Mouse (Mus musculus): ENCODE measurements around the gene Ttc29. TPM values are rescaled to one million over a fixed set of nuclear protein-coding genes. Genes with fewer than 3 reads are reported as not detected.

Gene Ttc29
- polyA plus RNA-seq, 1 experiment from 2014 or later = not detected

DNA sequence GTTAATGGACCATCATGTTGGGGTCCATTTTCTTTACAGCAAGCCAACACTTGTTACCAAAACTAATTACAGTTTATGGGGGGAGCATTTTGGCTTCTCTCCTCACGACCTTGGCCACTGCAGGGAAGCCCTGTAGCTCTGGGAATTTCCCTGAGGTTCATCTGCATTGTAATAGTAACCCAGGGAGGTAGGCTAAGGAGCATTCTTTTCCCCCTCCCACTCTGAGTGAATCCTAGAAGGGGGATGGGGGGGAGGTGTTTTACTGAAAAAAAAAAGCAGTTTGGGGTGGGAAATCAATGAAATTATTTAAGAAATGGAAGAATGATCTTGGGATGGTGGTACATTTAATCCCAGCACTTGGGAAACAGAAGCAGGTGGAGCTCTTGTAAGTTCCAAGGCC, 210.8 kb downstream of the Ttc29 start:
- Histone ChIP-seq H3K4me3 (ENCODE audit: inconsistent target) (no peak overlapping the region), H3K79me2 (ENCODE audit: inconsistent target) (no peaks in the 10 kb centered on the region), H3K27ac (no peak overlapping the region), H3K36me3 (ENCODE audit: inconsistent target) (no peaks in the 10 kb centered on the region)
- WGBS (ENCODE audit: missing documents) = 4% methylated on average over 1 of the region's 1 CpGs

DNA sequence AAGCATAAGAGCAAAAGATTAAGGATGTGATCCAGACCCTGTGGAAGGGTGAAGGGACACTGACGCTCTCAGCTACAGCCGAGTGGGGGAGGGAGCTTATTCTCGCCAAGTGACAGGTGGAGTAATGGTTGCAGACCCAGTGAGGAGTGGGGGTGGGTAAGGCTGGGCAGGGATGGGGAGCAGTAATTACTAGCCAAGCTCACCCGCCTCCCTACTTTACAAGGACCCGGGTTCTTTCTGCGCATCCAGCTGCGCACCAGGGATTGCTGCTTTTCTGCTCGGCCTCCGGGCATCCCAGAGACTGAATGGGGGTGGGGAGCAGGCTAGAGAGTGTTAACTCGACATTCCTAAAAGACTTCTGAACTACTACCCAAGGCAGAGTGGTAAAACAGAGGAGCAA, 213.4 kb downstream of the Ttc29 start:
- Histone ChIP-seq H3K36me3 (ENCODE audit: inconsistent target) (no peaks in the 10 kb centered on the region), H3K4me3 (ENCODE audit: inconsistent target) (no peak overlapping the region), H3K27ac (no peak overlapping the region), H3K79me2 (ENCODE audit: inconsistent target) (no peaks in the 10 kb centered on the region)
- whole genome bisulfite sequencing (ENCODE audit: missing documents) = 12% methylated on average over 10 of the region's 10 CpGs

DNA sequence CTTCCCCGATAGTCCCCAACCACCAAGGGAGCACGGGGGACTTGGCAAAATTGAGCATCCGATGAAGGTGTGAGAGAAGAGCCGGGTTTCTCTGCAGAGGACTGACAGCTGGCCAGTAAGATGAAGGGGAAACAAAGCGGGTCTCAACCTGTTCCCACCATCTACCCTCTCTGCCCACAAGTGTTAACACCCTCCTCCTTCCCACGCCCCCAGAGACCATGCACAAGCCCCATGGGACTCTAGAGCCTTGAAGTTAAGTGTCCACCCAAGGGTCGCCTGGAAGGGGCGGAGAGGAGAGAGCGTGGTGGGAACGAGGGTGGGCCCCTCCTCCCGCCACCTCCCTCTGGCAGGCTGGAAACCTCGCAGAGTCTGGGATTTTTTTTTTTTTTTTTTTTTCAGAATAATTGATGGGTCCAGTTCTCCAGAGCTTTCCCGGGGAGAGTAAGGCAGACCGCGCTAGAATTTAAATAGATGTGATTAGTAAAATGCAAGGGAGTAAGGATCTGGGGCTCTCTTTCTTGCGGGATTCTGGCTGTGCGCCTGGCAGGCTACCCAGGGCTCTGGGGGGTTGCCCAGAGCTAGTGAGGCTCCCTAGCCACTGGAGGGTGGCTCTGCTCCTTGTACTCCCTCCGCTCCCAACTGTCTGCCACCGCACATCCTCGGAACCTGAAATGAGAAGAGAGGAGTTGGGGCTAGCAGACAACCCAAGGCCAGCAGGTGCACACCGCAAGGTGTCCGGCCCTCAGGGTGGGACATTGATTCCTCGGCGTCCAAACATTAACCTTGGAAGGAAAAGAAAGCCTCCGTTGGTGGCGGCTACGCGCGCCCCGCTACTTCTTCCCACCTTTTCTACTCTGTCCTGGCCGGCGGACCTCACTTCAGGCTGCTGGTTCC, 214.0 kb downstream of the Ttc29 start:
- H3K27ac ChIP-seq = no peak overlapping the region
- H3K79me2 ChIP-seq (ENCODE audit: inconsistent target) = no peaks in the 10 kb centered on the region

DNA sequence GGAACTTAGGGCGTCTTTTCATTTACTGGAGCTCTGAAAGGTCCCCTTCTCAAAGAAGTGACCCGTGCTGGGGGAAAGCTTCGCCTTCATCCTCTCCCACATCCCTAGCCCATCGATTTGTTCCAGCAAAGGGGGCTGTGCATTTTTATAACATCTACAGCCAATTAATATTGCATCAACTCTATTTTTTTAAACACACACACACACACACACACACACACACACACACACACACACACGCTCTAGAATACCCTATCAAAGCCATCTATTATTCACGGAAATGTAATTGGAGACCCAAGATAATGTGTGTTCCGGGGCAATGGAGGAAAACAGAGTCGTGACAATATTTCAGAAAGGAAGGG, 214.7 kb downstream of the Ttc29 start:
- no peaks in the 10 kb centered on the region for H3K36me3 ChIP-seq (ENCODE audit: inconsistent target)
- no peaks in the 10 kb centered on the region for H3K79me2 ChIP-seq (ENCODE audit: inconsistent target)
- 6% methylated on average over 8 of the region's 8 CpGs for WGBS (ENCODE audit: missing documents)
- no peak overlapping the region for H3K27ac ChIP-seq
- no peak overlapping the region for H3K4me3 ChIP-seq (ENCODE audit: inconsistent target)

More for the DNA sequence above, 214.0 kb downstream of the Ttc29 start:
- Histone ChIP-seq H3K36me3 (ENCODE audit: inconsistent target) (no peaks in the 10 kb centered on the region), H3K4me3 (ENCODE audit: inconsistent target) (no peak overlapping the region)
- WGBS (ENCODE audit: missing documents) = 11% methylated on average over 31 of the region's 32 CpGs

DNA sequence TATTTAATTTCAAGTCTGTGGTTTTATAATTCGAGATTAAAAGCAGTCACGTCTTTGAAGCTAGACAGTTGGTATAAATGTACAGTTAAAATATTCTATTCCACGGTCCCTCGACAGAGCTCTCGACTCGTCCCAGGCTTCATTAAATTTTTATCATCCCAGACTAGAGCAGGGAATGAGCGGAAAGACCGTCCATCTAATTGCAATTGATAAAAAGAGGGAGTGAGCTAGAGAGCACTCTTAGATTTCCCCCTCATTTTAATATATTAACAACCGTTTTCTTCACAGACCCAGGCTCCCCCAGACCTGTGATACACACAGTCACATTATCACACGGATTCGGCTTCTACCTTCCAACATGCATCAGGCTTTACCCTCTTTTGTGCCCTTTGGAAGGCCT, 215.1 kb downstream of the Ttc29 start:
- 14% methylated on average over 11 of the region's 11 CpGs for WGBS (ENCODE audit: missing documents)
- Histone ChIP-seq H3K27ac (no peak overlapping the region), H3K4me3 (ENCODE audit: inconsistent target) (no peak overlapping the region)

GRCm38 (mm10) chr8:78431356-78431755, 218.3 kb downstream of the Ttc29 start:
- no peaks in the 10 kb centered on the region for H3K36me3 ChIP-seq (ENCODE audit: inconsistent target)
- 12% methylated on average over 4 of the region's 4 CpGs for WGBS (ENCODE audit: missing documents)
- no peaks in the 10 kb centered on the region for H3K79me2 ChIP-seq (ENCODE audit: inconsistent target)
- no peak overlapping the region for H3K27ac ChIP-seq
- no peak overlapping the region for H3K4me3 ChIP-seq (ENCODE audit: inconsistent target)

More for the DNA sequence above, 215.1 kb downstream of the Ttc29 start:
- Histone ChIP-seq H3K79me2 (ENCODE audit: inconsistent target) (no peaks in the 10 kb centered on the region), H3K36me3 (ENCODE audit: inconsistent target) (no peaks in the 10 kb centered on the region)

DNA sequence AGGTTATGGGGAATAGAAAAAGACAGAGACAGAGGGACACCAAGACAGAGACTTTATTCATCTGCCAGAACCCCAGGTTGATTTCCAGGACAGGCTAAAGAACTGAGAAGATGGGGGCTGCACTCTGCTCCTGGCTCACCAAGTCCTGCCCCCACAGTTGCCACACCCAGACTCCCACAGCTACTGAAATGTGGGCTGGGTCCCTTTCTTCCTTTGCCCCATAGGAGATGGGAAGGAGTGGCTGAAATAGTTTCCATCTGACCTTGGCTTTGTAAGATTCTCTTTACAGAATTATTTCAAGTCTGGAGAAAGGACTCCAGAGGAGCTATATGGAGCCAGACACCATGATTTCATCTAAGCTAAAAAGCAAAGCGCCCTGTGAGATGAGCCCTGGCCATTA, 219.4 kb downstream of the Ttc29 start:
- no peaks in the 10 kb centered on the region for H3K36me3 ChIP-seq (ENCODE audit: inconsistent target)
- WGBS (ENCODE audit: missing documents) = 35% methylated on average over 1 of the region's 1 CpGs

DNA sequence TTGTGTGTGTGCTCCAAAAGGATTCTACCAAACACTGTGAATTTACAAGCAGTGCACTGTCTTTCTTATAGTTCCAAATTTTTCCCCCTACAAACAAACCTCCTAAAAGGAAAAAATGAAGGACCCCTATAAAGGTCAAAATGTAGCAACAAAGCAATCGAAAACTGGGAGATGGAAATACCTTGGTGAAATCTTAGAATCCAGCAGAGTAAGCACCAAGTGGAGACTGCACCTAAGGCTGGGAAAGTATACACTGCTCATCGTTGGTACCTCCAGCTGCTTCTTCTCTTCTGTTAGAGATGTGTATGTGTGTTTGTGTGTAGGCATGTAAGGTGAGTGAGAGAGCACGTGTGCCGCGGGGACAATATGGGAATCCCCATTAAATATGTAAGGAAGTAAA, 220.2 kb downstream of the Ttc29 start:
- WGBS (ENCODE audit: missing documents) = 20% methylated on average over 5 of the region's 5 CpGs
- Histone ChIP-seq H3K36me3 (ENCODE audit: inconsistent target) (no peaks in the 10 kb centered on the region), H3K4me3 (ENCODE audit: inconsistent target) (no peak overlapping the region), H3K27ac (no peak overlapping the region), H3K79me2 (ENCODE audit: inconsistent target) (no peaks in the 10 kb centered on the region)

More for the DNA sequence above, 219.4 kb downstream of the Ttc29 start:
- Histone ChIP-seq H3K4me3 (ENCODE audit: inconsistent target) (no peak overlapping the region), H3K27ac (no peak overlapping the region), H3K79me2 (ENCODE audit: inconsistent target) (no peaks in the 10 kb centered on the region)

- no peaks in the 10 kb centered on the region for H3K79me2 ChIP-seq (ENCODE audit: inconsistent target)
- H3K27ac ChIP-seq = no peak overlapping the region
- no peak overlapping the region for H3K4me3 ChIP-seq (ENCODE audit: inconsistent target)
- 6% methylated on average over 8 of the region's 8 CpGs for WGBS (ENCODE audit: missing documents)
- H3K36me3 ChIP-seq (ENCODE audit: inconsistent target) = no peaks in the 10 kb centered on the region
Observed at GRCm38 (mm10) chr8:78434340-78434739, 221.2 kb downstream of the Ttc29 start.

GRCm38 (mm10) chr8:78434823-78435623, 221.9 kb downstream of the Ttc29 start:
- Histone ChIP-seq H3K27ac (no peak overlapping the region), H3K4me3 (ENCODE audit: inconsistent target) (no peak overlapping the region), H3K36me3 (ENCODE audit: inconsistent target) (no peaks in the 10 kb centered on the region), H3K79me2 (ENCODE audit: inconsistent target) (no peaks in the 10 kb centered on the region)
- WGBS (ENCODE audit: missing documents) = 6% methylated on average over 62 of the region's 62 CpGs

DNA sequence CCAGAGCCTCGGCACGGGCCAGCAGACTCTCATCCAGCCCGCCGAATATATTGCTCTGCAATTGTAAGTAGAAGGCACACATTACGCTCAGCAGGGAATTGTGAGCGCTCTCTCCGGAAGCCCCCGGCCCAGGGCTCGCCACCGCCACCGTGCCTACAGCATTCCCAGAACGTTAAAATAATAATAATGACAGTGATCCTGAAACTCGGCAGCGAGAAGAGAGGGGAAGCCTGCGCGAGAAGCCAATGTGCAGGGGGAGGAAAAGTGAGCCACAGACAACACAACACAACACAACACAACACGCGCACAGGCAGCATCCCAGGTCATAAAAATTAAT, 222.5 kb downstream of the Ttc29 start:
- Histone ChIP-seq H3K79me2 (ENCODE audit: inconsistent target) (no peaks in the 10 kb centered on the region), H3K36me3 (ENCODE audit: inconsistent target) (no peaks in the 10 kb centered on the region), H3K27ac (no peak overlapping the region), H3K4me3 (ENCODE audit: inconsistent target) (no peak overlapping the region)
- 8% methylated on average over 18 of the region's 18 CpGs for WGBS (ENCODE audit: missing documents)

DNA sequence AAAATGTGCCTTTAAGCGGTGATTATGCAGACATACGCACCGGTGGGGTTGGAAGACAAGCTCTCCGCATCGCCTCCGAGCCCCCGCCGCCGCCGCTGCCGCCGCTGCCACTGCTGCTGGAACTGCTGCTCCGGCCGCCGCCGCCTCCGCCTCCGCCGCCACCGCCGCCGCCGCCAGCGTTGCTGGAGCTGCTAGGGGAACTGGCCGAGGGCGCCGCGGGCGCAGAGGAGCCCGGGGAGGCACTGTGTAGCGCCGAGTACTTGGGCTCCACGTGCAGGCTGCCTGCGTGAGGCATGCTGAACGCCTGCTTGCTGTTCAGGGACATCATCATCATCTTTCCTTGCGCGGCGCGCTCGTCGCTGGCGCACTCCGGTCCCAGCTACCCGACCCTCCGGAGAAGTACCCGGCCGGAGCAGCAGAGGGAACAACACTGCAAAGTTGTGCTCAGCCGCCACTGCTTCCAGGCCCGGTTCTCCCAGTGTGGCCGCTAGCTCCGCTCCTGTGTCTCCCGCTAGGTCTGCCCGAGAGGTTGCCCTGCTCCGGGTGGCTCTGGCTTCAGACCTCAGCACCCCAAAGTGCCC, 223.1 kb downstream of the Ttc29 start, which contains the start of gene Pou4f2:
Gene Pou4f2, minus strand, starts transcription at position 575 of the 581 bp plus-strand sequence.
- no peak within 1 kb of the TSS for H3K4me3 ChIP-seq (ENCODE audit: inconsistent target)
- 3% methylated on average over 42 of the region's 54 CpGs for WGBS (ENCODE audit: missing documents)
- H3K36me3 ChIP-seq (ENCODE audit: inconsistent target) = no peaks in the 10 kb centered on the region
- H3K27ac ChIP-seq = no peak within 1 kb of the TSS
- H3K79me2 ChIP-seq (ENCODE audit: inconsistent target) = no peaks in the 10 kb centered on the region

DNA sequence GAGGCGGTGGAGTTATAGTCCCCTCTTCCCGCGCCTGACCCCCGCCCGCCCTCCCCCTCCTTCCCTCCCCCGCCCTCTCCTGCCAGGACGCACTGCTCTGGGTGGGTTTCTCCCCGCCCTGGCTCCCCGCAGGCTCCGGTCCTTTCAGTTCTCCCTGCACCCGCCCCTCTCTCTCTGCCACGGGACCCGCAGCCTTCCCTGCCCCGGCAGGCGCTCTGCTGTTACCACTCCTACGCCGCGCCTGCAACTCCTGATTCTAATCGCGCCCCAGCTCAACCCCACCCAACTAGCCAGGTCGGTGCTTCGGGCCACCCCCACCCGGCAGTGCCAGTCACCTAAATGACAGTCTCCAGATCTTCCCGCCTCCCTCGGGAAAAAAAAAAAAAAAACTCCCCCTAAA, 223.6 kb downstream of the Ttc29 start:
- Histone ChIP-seq H3K4me3 (ENCODE audit: inconsistent target) (no peak overlapping the region), H3K36me3 (ENCODE audit: inconsistent target) (no peaks in the 10 kb centered on the region), H3K27ac (no peak overlapping the region), H3K79me2 (ENCODE audit: inconsistent target) (no peaks in the 10 kb centered on the region)
- whole genome bisulfite sequencing (ENCODE audit: missing documents) = 1% methylated on average over 16 of the region's 25 CpGs

- Histone ChIP-seq H3K27ac (no peak overlapping the region), H3K36me3 (ENCODE audit: inconsistent target) (no peaks in the 10 kb centered on the region), H3K4me3 (ENCODE audit: inconsistent target) (no peak overlapping the region), H3K79me2 (ENCODE audit: inconsistent target) (no peaks in the 10 kb centered on the region)
- WGBS (ENCODE audit: missing documents) = 9% methylated on average over 32 of the region's 32 CpGs
Observed at GRCm38 (mm10) chr8:78437140-78438045, 224.3 kb downstream of the Ttc29 start.

All from macrophage (primary cell).